Mouse (Mus musculus) liver, embryonic 14.5 days (tissue): Measurements from ENCODE around the gene Clns1a.

Experiments
- CTCF ChIP-seq: IDR thresholded peaks from 2 replicates; pipeline ENCODE4 v1.5.1; 2016; ENCODE audit warnings: antibody characterized with exemption, low read depth, control low read depth
- EP300 ChIP-seq: IDR thresholded peaks from 2 replicates; pipeline ENCODE4 v1.6.1; 2016; ENCODE audit warnings: antibody characterized with exemption, low read depth

DNA sequence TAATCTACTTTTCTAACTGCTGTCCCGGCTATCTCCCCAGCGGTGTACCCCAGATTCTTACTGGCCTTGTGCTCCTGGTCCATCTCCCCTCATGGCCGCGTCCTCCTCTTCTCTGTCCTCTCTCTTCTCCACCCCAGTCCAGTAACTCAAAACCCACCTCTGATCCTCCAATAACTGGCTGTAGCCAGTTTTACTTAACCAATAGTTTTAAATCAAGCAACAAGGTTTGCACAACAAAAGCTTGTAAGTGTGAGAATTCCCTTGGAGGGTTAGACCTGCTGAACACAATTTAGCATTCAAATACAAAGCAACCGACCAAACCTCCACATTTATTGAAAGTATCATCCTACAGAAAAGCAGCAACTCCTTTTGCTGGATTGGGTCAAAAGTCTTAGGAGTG, 48.8 kb upstream of the Clns1a start:
- TF ChIP-seq CTCF: no peak
- TF ChIP-seq EP300: no peak
